Mouse (Mus musculus) cerebellum, postnatal 14 days (tissue): Measurements from ENCODE around the gene Dhx34.

Experiments used
- DNase-seq, 2 experiments: peaks; one replicate each; pipeline ENCODE4 v3.0.0; 2021; ENCODE audit warnings: mixed read lengths in 2 of 2

Dhx34 gene

DNA sequence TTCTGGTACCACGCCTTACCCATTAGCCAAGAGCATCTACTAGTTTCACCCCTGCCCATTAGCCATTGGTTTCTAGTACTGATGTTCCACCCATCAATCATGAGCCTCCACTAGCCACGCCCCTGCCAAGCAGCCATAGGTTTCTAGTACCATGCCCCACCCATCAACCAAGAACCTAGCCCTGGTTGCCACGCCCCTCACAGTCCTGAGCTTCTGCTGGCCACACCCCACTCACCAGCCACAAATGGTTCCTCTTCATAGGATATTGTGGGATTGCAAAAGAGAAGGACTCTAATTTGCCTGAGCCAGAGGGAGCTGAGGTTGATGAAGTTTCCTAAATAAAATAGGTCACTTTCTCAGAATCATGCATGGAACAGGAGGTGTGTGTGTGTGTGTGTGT is 61.1 kb downstream of the Dhx34 start:
- peak; percentile 48 to 61 for DNase-seq

- peak; percentile 51 to 61 for DNase-seq
These were observed 63.1 kb downstream of the Dhx34 start for GRCm38 (mm10) chr7:16158735-16159134.

GRCm38 (mm10) chr7:16156105-16156714 is 65.6 kb downstream of the Dhx34 start:
- peak in 1 of 2 experiments; percentile 50 for DNase-seq

DNA sequence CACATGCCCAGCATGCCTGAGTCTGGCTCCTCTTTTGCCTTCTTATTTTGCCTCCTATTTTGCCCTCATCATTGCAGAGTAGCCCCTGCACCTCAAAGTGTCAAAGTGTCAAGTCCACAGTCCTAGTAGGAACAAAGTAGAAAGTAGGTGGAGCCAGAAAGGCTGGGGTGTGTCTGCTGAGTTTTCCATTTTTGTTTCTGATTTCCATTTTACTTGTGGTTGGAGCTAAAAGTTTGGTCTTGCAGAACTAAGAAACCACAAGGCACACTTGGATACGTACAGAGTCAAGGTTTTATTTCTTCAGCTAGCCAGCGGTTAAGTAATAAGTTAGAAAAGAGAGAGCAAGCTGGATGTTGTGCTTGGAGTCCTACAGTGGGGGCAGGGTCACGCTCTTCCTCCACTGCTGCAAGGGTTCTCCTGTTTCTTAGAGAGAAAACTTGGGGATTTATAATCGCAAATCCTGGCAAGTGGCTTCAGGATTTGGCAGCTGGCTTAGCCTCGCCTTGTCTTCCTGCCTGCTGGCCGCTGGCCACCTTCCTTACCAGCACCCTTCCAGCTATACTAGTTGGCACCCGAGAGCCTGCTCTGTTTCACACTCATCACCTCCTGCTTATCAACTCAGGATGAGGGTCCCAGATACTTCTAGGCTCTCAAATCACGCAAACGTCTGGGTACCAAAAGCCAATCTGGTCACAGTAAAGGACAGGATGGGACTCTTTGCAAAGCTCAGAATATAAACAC is 66.5 kb downstream of the Dhx34 start:
- peak; percentile 76 for DNase-seq

DNA sequence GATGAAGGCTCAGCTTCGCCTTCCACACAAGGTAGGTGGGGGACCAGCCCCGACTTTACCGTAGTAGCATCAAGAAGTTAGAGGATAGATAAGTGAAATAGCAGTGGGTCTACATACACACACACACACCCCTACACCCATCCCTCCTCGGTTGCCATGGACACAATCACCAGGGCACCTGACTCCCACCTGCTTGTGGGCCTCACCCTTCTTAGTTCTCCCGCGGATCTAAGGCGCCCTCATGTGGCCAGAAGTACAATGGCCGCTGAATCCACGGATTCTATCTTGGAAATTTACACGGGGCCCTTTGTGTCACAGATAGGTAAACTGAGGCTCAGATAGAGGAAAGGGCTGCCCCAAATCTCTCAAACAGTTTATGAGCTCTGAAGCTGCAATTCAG is 68.3 kb downstream of the Dhx34 start:
- DNase-seq: peak; percentile 87 to 88

DNA sequence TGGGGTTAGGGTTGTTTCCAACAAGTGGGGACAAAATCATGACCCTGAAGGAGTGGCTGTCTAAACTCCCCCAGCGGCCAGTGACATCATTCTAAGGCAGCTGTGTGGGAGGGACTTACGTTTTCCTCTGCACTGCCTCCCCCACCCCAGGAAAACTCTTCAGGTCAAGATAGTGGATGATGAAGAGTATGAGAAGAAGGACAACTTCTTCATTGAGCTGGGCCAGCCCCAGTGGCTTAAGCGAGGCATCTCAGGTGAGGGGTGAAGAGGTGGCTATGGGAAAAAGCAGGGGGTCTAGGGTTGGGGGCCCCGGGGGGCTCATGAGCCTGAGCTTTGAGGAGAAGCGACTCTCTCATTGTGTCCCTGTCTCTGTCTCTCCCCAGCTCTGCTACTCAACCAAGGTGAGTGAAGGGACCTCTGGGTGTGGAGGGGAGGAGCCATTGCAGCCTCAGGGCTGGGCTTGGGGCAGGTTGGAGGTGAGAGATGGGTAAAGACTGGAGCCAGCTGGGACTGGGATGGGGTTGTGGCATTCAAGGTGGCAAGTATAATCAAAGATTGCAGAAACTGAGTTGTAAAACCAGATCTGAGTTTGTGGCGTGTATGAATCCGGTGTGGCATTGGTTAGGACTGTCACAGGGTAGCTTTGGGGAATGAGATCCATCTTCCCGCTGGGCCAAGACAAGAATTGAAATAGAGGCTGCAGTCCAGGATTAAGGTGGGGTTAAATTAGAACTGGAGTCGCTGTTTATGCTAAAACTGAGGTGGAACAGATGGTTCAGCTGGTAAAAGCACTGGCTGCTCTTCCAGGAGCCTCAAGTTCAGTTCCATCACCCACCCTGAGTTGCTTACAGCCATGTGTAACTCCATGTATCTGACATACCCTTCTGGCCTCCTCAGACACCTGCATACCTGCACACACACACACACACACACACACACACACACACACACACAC is 71.4 kb downstream of the Dhx34 start:
- DNase-seq: no peak

DNA sequence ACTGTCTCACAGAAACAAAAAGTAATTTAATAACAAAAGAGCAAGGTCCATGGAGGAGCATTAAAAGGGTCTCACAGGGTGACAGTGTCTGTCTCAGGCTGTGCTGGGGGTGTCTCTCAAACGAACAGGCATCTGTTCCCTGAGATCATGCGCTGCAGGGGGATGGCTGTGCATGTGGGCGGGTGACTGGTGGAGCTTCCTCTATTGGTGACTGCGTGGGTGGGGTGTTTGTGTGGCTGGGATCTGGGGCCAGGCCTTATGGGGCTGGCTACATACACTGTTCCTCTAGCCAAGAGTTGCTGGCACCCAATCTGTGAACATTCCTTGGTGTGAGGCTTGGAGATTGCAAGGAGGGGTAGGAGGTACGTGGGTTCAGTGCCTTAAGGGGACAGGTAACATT is 72.6 kb downstream of the Dhx34 start:
- DNase-seq: peak; percentile 90 to 93

GRCm38 (mm10) chr7:16147643-16148042 is 74.2 kb downstream of the Dhx34 start:
- DNase-seq: peak in 1 of 2 experiments; percentile 41
